Mouse (Mus musculus) bone marrow, adult 2 months (tissue): ENCODE measurements around the gene Fchsd2.

Source experiments
- CTCF ChIP-seq: fragments of 200-500 bp; IDR thresholded peaks from 2 replicates; pipeline ENCODE4 v1.5.1; 2011; ENCODE audit warnings: low read length, control low read depth; ENCODE audit not compliant: control insufficient read depth, insufficient read depth
- POLR2A ChIP-seq: fragments of 200-500 bp; IDR thresholded peaks from 2 replicates; pipeline ENCODE4 v1.6.1; 2011; ENCODE audit warnings: low read depth, mild to moderate bottlenecking, control low read depth, low read length, borderline replicate concordance; ENCODE audit not compliant: control insufficient read depth

DNA sequence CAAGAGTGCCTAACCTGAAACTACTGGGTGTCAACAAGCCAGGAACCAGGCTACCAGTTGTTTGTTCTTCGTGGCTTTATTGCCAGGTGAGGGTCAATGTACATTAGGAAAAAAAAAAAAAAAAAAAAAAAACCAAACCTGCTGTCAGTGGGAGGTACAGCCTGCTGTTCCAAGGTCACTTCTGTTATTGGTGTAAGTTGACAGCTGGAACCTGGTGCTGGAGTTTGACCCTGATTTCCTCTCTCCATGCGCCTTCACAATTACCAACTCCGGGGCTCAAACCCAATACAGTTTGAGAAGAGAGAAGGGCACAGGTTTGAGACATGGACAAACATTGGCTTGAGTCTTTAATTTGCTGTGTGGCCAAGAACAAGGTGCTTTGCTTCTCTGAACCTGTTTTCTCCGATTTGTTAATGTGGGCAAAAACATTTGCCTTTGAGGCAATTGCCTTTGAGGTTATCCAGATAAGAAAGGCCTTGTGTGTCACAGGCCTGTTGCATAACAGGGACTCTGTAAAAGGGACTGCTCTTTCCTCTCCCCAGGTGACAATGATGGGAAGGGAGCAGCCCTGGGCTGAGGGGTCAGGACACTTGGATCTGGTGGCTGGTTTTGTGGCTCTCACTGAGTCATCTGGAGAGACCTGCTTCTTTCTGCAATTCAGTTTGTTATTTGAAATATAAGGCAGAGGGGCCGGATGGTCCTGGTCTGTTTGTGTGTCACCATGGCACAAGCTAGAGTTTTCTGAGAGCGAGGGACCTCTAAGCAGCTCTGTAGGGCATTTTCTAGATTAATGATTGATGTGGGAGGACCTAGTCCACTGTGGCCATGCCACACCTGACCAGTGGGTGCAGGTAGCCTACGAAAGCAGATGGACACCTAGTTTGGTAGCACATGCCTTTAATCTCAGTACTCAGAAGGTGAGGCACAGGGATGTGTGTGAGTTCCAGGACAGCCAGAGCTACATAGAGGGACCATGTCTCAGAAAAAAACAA is 27.7 kb upstream of the Fchsd2 start:
- TF ChIP-seq CTCF (no peak), POLR2A (no peak)
